Mouse (Mus musculus): ENCODE results near the gene Cdh4.

GRCm38 (mm10) chr2:179764460-179764859 is 322.2 kb downstream of the Cdh4 start:
- TF ChIP-seq CTCF (conservative IDR thresholded peaks at IDR 0.05; ENCODE audit: low read length), result no peak
- TF ChIP-seq NANOG (IDR thresholded peaks at IDR 0.05; ENCODE audit: borderline replicate concordance, low read length), result no peak

Measured in E14TG2a.4 (cell line).